ENCODE assay signal across 8 mouse cellular contexts in genomic region chr14:117961267-117961666, GRCm38 (mm10).
DNase-seq lines count a peak whose midpoint lies in the region; ATAC-seq and TF ChIP-seq lines count a peak whose summit lies in the region.

No protein-coding gene starts in this region.

- H3K27me3 ChIP-seq in forebrain, embryonic 15.5 days: no peaks in the 10 kb centered on the region
- no peaks in the 10 kb centered on the region for H3K27me3 ChIP-seq in forebrain, embryonic 12.5 days
- H3K27me3 ChIP-seq in limb, embryonic 14.5 days (ENCODE audit: control insufficient read depth, insufficient read depth, low read length): no peaks in the 10 kb centered on the region

- 43% methylated on average over 6 of the region's 6 CpGs for WGBS in forebrain, embryonic 15.5 days
- 74% methylated on average over 6 of the region's 6 CpGs for WGBS in forebrain, embryonic 12.5 days
- WGBS in limb, embryonic 14.5 days: 51% methylated on average over 6 of the region's 6 CpGs

- DNase-seq in 3T3-L1 (ENCODE audit: low read depth, low spot score): peak; percentile 22
- DNase-seq in gastrocnemius, postnatal 10 days: peak; percentile 22
- DNase-seq in limb, embryonic 14.5 days (ENCODE audit: low spot score): peak; percentile 26
- no peak for DNase-seq in right cerebral cortex, postnatal 25 days

- ATAC-seq in forebrain, embryonic 15.5 days (replicated peaks): peak; percentile 73
- ATAC-seq in forebrain, embryonic 12.5 days (ENCODE audit: low FRiP score): no peak
- ATAC-seq in limb, embryonic 14.5 days (ENCODE audit: low FRiP score, low read depth): peak; percentile 44; the same call in 1 of the 2 replicates
- ATAC-seq in inflammation-experienced regulatory T-cells, adult 6 months: no peak
- ATAC-seq in megakaryocyte-erythroid progenitor cell, adult 5-6 weeks (replicated peaks; ENCODE audit: low FRiP score, low TSS enrichment, poor library complexity, severe bottlenecking): no peak

- no peaks in the 10 kb centered on the region for H3K9me3 ChIP-seq in forebrain, embryonic 15.5 days
- no peaks in the 10 kb centered on the region for H3K9me3 ChIP-seq in forebrain, embryonic 12.5 days
- H3K9me3 ChIP-seq in limb, embryonic 14.5 days (ENCODE audit: control insufficient read depth, low read length): no peaks in the 10 kb centered on the region

- no peak overlapping the region for H3K9ac ChIP-seq in forebrain, embryonic 15.5 days (replicated peaks)
- no peak overlapping the region for H3K9ac ChIP-seq in forebrain, embryonic 12.5 days
- no peak overlapping the region for H3K9ac ChIP-seq in limb, embryonic 14.5 days (ENCODE audit: low read depth, low read length, severe bottlenecking)

- peaks cover 9% of the 10 kb centered on the region for H3K4me1 ChIP-seq in forebrain, embryonic 15.5 days
- peaks cover 2% of the 10 kb centered on the region; the same call in 1 of the 2 replicates for H3K4me1 ChIP-seq in forebrain, embryonic 12.5 days
- peaks cover 5% of the 10 kb centered on the region; the same call in 1 of the 2 replicates for H3K4me1 ChIP-seq in limb, embryonic 14.5 days (ENCODE audit: control insufficient read depth, insufficient read depth, low read length)

- H3K4me2 ChIP-seq in forebrain, embryonic 15.5 days (replicated peaks): no peak overlapping the region
- H3K4me2 ChIP-seq in forebrain, embryonic 12.5 days: no peak overlapping the region
- H3K4me2 ChIP-seq in limb, embryonic 14.5 days (replicated peaks; ENCODE audit: low read depth, low read length, severe bottlenecking): no peak overlapping the region

- no peak for TF ChIP-seq POLR2A in limb, embryonic 14.5 days (IDR thresholded peaks at IDR 0.05; ENCODE audit: borderline replicate concordance, extremely low read depth, insufficient read depth, insufficient read length)

- peak overlapping the region; percentile 7; the same call in 1 of the 2 replicates for H3K27ac ChIP-seq in forebrain, embryonic 15.5 days (replicated peaks)
- no peak overlapping the region for H3K27ac ChIP-seq in forebrain, embryonic 12.5 days
- no peak overlapping the region for H3K27ac ChIP-seq in limb, embryonic 14.5 days (replicated peaks; ENCODE audit: low read depth, low read length)

- no peaks in the 10 kb centered on the region for H3K36me3 ChIP-seq in forebrain, embryonic 15.5 days
- no peaks in the 10 kb centered on the region for H3K36me3 ChIP-seq in forebrain, embryonic 12.5 days (replicated peaks)
- no peaks in the 10 kb centered on the region; the same call in 1 of the 2 replicates for H3K36me3 ChIP-seq in limb, embryonic 14.5 days (ENCODE audit: control insufficient read depth, insufficient read depth, low read length)

- no peak overlapping the region for H3K4me3 ChIP-seq in forebrain, embryonic 15.5 days
- H3K4me3 ChIP-seq in forebrain, embryonic 12.5 days (replicated peaks): no peak overlapping the region
- H3K4me3 ChIP-seq in limb, embryonic 14.5 days (replicated peaks; ENCODE audit: low read length): no peak overlapping the region

Comparison
In these comparisons a context has a peak if more than half of its experiments do, and no peak if none do; other contexts are left out.
1. ATAC-seq: peak in forebrain, embryonic 15.5 days (single experiment) and limb, embryonic 14.5 days (single experiment); none in forebrain, embryonic 12.5 days (single experiment), inflammation-experienced regulatory T-cells, adult 6 months (single experiment) and megakaryocyte-erythroid progenitor cell, adult 5-6 weeks (single experiment).